ENCODE assay signal across 1 mouse cellular context in the genomic region with DNA sequence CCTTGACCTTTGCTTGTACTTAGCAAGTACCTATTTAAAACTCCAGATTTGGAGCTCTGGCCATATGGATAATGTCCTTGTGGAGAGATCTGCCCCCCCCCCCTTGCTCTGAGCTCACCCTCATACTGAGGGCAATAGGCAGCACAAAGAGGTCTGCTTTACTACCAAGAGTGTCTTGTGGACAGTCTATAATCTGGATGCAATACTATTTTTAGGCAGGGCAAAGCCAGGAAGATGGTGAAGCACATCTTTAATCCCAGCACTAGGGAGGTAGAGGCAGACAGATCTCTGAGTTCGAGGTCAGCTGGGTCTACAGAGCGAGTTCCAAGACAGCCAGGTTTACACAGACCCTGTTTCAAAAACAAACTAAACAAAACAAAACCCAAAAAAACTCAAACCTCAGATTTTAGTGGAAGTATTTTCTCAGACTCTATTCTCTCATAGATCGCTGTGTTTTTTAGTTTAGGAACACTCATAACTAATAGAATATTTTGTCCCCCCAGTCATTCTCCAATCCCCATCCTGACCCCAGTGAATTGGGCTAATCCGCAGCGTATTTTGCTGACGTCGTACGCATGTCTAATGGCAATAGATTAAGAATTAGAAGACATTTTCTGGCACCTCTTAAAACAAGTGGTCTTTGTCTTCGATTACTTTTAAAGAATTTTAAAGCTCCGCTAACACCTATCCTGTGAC.
TF ChIP-seq lines count a peak whose summit lies in the region.

No protein-coding gene starts in this region.

TF ChIP-seq in CH12.LX, 34 proteins besides CTCF, POLR2A, EP300 and RAD21:
- no peak for TF ChIP-seq UBTF (IDR thresholded peaks at IDR 0.05; ENCODE audit: low read depth, low read length)
- TF ChIP-seq HCFC1 (IDR thresholded peaks at IDR 0.05; ENCODE audit: low read depth, low read length): no peak
- no peak for TF ChIP-seq BHLHE40 (IDR thresholded peaks at IDR 0.05; ENCODE audit: low read depth, low read length)
- TF ChIP-seq CHD1 (IDR thresholded peaks at IDR 0.05; ENCODE audit: low read depth, low read length): no peak
- TF ChIP-seq ZKSCAN1 (IDR thresholded peaks at IDR 0.05; ENCODE audit: borderline replicate concordance, low read depth, low read length): no peak
- TF ChIP-seq IRF4 (IDR thresholded peaks at IDR 0.05; ENCODE audit: low read depth, low read length): no peak
